Mouse (Mus musculus) E14TG2a.4 (cell line): ENCODE data around the gene A630001G21Rik.

Source experiments
- CTCF ChIP-seq: conservative IDR thresholded peaks from 2 replicates; pipeline ENCODE4 v1.5.1; 2014; ENCODE audit warnings: low read length
- NANOG ChIP-seq: IDR thresholded peaks from 2 replicates; pipeline ENCODE4 v1.6.1; 2014; ENCODE audit warnings: borderline replicate concordance, low read length, mixed read lengths
- POU5F1 ChIP-seq: IDR thresholded peaks from 2 replicates; pipeline ENCODE4 v1.6.1; 2014; ENCODE audit warnings: low read length, borderline replicate concordance

GRCm38 (mm10) chr1:85818121-85818520 is 39.7 kb upstream of the A630001G21Rik start:
- TF ChIP-seq CTCF (no peak), POU5F1 (no peak), NANOG (no peak)
